Comparison of ENCODE assay signal across 10 mouse cellular contexts in genomic region chr1:46018382-46018977, GRCm38 (mm10). TPM values are rescaled to one million over a fixed set of nuclear protein-coding genes. Genes with fewer than 3 reads are reported as not detected.
DNase-seq lines count a peak whose midpoint lies in the region; ATAC-seq lines count a peak whose summit lies in the region.
"Had no signal": no experiment of that assay in that cellular context is flagged by ENCODE, and none has a peak within 500 bp of the region (broad histone marks: within the 10 kb centered on the region; RNA-seq: fewer than 3 reads in every experiment).

No protein-coding gene starts in this region.

- H3K27me3 ChIP-seq in hindbrain, embryonic 11.5 days (ENCODE audit: control insufficient read depth, insufficient read depth, low read length): no peaks in the 10 kb centered on the region
- no peaks in the 10 kb centered on the region for H3K27me3 ChIP-seq in midbrain, embryonic 11.5 days (ENCODE audit: control insufficient read depth, insufficient read depth, low read length)
- H3K27me3 ChIP-seq: embryonic facial prominence, embryonic 15.5 days had no signal

- DNase-seq in adrenal gland, adult 2 months: peak; percentile 19
- no peak for DNase-seq in adrenal gland, postnatal 4 days (ENCODE audit: low spot score in 2 of 2)
- DNase-seq in ovary, postnatal 36 days (ENCODE audit: low spot score): peak; percentile 23
- no peak for DNase-seq in ovary, adult 18-20 months (ENCODE audit: low spot score)
- DNase-seq in hindbrain, embryonic 11.5 days (ENCODE audit: low spot score): peak; percentile 22
- peak; percentile 5 for DNase-seq in layer of hippocampus, adult 9-11 months
- DNase-seq in midbrain, embryonic 11.5 days (ENCODE audit: low spot score, missing footprints): no peak
- no peak for DNase-seq in spleen, postnatal 36 days (ENCODE audit: low spot score in 2 of 2)

- no peak overlapping the region for H3K4me3 ChIP-seq in hindbrain, embryonic 11.5 days (ENCODE audit: low read depth, low read length)
- H3K4me3 ChIP-seq in midbrain, embryonic 11.5 days (ENCODE audit: low read depth, low read length): no peak overlapping the region
- H3K4me3 ChIP-seq: embryonic facial prominence, embryonic 15.5 days had no signal

- H3K4me1 ChIP-seq in hindbrain, embryonic 11.5 days (replicated peaks; ENCODE audit: control insufficient read depth, insufficient read depth, low read length): no peaks in the 10 kb centered on the region
- H3K4me1 ChIP-seq in midbrain, embryonic 11.5 days (ENCODE audit: control insufficient read depth, insufficient read depth, low read length): no peaks in the 10 kb centered on the region
- H3K4me1 ChIP-seq: embryonic facial prominence, embryonic 15.5 days had no signal

- WGBS in hindbrain, embryonic 11.5 days: 62% methylated on average over 2 of the region's 2 CpGs
- WGBS in midbrain, embryonic 11.5 days: 51% methylated on average over 2 of the region's 2 CpGs

- H3K4me2 ChIP-seq in hindbrain, embryonic 11.5 days (replicated peaks; ENCODE audit: low read depth, low read length): no peak overlapping the region
- H3K4me2 ChIP-seq in midbrain, embryonic 11.5 days: no peak overlapping the region
- H3K4me2 ChIP-seq: embryonic facial prominence, embryonic 15.5 days had no signal

- H3K27ac ChIP-seq in hindbrain, embryonic 11.5 days (ENCODE audit: low read depth, low read length): no peak overlapping the region
- no peak overlapping the region for H3K27ac ChIP-seq in midbrain, embryonic 11.5 days (ENCODE audit: low read depth, low read length)
- H3K27ac ChIP-seq: embryonic facial prominence, embryonic 15.5 days had no signal

- H3K9ac ChIP-seq in hindbrain, embryonic 11.5 days (ENCODE audit: low read depth, low read length): no peak overlapping the region
- H3K9ac ChIP-seq in midbrain, embryonic 11.5 days (ENCODE audit: low read length): no peak overlapping the region
- H3K9ac ChIP-seq: embryonic facial prominence, embryonic 15.5 days had no signal

- no peaks in the 10 kb centered on the region for H3K9me3 ChIP-seq in hindbrain, embryonic 11.5 days (ENCODE audit: control insufficient read depth, low read length)
- H3K9me3 ChIP-seq in midbrain, embryonic 11.5 days (ENCODE audit: control insufficient read depth, low read length): no peaks in the 10 kb centered on the region
- H3K9me3 ChIP-seq: embryonic facial prominence, embryonic 15.5 days had no signal

- ATAC-seq in hindbrain, embryonic 11.5 days (ENCODE audit: low FRiP score): no peak
- ATAC-seq in midbrain, embryonic 11.5 days (ENCODE audit: low FRiP score): 0 out of 2 replicates have a peak, but pooled peaks have one; percentile 46

- no peaks in the 10 kb centered on the region for H3K36me3 ChIP-seq in hindbrain, embryonic 11.5 days (ENCODE audit: control insufficient read depth, insufficient read depth, low read length)
- H3K36me3 ChIP-seq in midbrain, embryonic 11.5 days (ENCODE audit: control insufficient read depth, insufficient read depth, low read length): no peaks in the 10 kb centered on the region
- H3K36me3 ChIP-seq: embryonic facial prominence, embryonic 15.5 days had no signal

RNA-seq across cellular contexts. Expression of gene Dnah7b, which starts 47.6 kb away (rescaled TPM):
- 1 to 10 TPM; 1.8 to 1.9 TPM for total RNA-seq in adrenal gland, adult 2 months (2021)
- 0.64 and 1.4 TPM in 2 replicates for polyA plus RNA-seq in adrenal gland, adult 2 months (2012; rRNA removed)
- total RNA-seq in adrenal gland, postnatal 4 days (2021): 1 to 10 TPM; 3.6 to 4.3 TPM
- polyA plus RNA-seq in hindbrain, embryonic 11.5 days (2014; fragmentation: Nextera tagmentation; extraction: Ambion mirVana): 1.7 and 2.8 TPM in 2 replicates
- polyA plus RNA-seq in midbrain, embryonic 11.5 days (2014; fragmentation: Nextera tagmentation; extraction: Ambion mirVana): 1.6 and 2.3 TPM in 2 replicates
- polyA plus RNA-seq: C2C12 had no signal

Comparison
In these comparisons a context has a peak if more than half of its experiments do, and no peak if none do; other contexts are left out.
1. DNase-seq: peak in adrenal gland, adult 2 months (single experiment), ovary, postnatal 36 days (single experiment), hindbrain, embryonic 11.5 days (single experiment) and layer of hippocampus, adult 9-11 months (single experiment); none in adrenal gland, postnatal 4 days (0 of 2), ovary, adult 18-20 months (single experiment), midbrain, embryonic 11.5 days (single experiment) and spleen, postnatal 36 days (0 of 2).